Mouse (Mus musculus) cortical plate, adult 2 months (tissue): ENCODE measurements around the gene Enpp6. TPM values are rescaled to one million over a fixed set of nuclear protein-coding genes. Genes with fewer than 3 reads are reported as not detected.

ENCODE experiments used
- H3K27ac ChIP-seq: fragments of 200-500 bp; 2 replicates; pipeline ENCODE4 v1.5.1; 2012; ENCODE audit warnings: low read length, control low read depth, inconsistent platforms; ENCODE audit not compliant: insufficient read depth
- H3K4me1 ChIP-seq: fragments of 200-500 bp; 2 replicates; pipeline ENCODE4 v1.6.1; 2011; ENCODE audit warnings: low read length; ENCODE audit not compliant: control insufficient read depth, insufficient read depth
- H3K4me3 ChIP-seq: fragments of 200-500 bp; 2 replicates; pipeline ENCODE4 v1.5.1; 2011; ENCODE audit warnings: mild to moderate bottlenecking, low read length, control low read depth; ENCODE audit not compliant: insufficient read depth
- CTCF ChIP-seq: fragments of 200-500 bp; IDR thresholded peaks from 2 replicates; pipeline ENCODE4 v1.5.1; 2011; ENCODE audit warnings: mild to moderate bottlenecking, control low read depth, low read length; ENCODE audit not compliant: insufficient read depth; ENCODE audit errors: extremely low read depth
- POLR2A ChIP-seq: fragments of 200-500 bp; IDR thresholded peaks from 2 replicates; pipeline ENCODE4 v1.6.1; 2011; ENCODE audit warnings: mild to moderate bottlenecking, low read length, control low read depth; ENCODE audit not compliant: insufficient read depth; ENCODE audit errors: extremely low read depth
- polyA plus RNA-seq: library from polyadenylated mRNA; depleted of rRNA; stranded (reverse); fragments of >200 nt; gene quantifications from 2 replicates; pipeline ENCODE4 v1.2.3, GENCODE M21; 2012

The Enpp6 gene
- polyA plus RNA-seq, 1 experiment = 14.4 TPM

DNA sequence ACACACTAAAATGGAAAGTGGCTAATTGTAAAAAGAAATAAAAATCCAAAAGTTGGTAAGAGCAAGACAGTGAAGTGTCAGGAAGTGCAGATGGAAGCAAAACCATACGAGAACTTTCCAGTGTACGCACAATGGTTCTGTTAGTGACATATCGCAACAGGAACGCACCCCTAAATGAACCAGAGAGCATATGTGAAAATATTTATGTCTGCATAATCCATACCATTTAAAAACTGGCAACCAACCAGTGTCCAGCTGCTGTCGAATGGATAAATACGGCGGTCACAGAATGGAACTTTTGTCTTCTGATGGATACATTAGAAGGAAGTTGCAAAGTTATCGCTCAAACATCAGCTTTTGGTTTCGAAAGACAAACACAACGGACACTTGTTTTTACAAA is 61.9 kb downstream of the Enpp6 start:
- Histone ChIP-seq H3K27ac (no peak overlapping the region), H3K4me3 (no peak overlapping the region), H3K4me1 (no peaks in the 10 kb centered on the region)
- TF ChIP-seq CTCF (no peak), POLR2A (no peak)

DNA sequence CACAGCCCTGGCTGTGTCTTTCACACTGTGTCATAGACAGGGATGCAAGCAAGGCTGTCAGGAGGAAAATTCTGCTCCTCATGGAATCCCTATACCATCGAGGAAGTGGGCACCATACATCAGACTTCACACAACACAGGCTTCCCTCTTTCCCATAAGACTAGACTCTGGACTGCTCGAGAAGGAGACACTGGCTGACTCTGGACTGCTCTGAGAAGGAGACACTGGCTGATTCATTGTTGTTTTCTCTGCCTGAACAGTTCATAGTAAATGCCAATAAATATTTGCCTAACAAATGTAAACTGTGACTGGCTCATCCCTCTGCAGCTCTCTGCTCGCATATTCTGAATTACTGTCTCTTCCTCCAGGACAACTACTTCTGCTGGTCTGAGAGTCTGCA is 66.0 kb downstream of the Enpp6 start:
- H3K27ac ChIP-seq = no peak overlapping the region
- H3K4me1 ChIP-seq = no peaks in the 10 kb centered on the region
- H3K4me3 ChIP-seq = no peak overlapping the region
- TF ChIP-seq POLR2A = no peak
- no peak for TF ChIP-seq CTCF

DNA sequence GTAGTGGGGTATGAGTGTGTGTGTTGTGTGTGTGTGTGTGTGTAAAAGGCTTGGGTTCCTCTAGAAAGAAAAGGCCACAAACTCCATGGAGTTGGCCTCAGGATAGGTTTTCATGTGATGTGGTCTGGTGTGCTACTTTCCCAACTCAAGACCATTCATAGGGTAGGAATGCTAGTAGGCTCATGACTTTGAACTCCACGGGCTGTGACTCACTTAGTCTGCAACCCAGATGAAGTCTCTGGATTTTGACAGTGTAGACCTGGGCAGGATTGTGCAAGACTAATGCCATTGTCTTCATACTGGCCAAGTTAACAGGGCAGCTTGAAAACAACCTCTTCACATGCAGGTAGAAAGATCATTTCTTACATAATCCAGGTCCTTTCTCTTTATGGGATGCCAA is 69.4 kb downstream of the Enpp6 start:
- Histone ChIP-seq H3K4me3 (no peak overlapping the region), H3K4me1 (no peaks in the 10 kb centered on the region), H3K27ac (no peak overlapping the region)
- TF ChIP-seq POLR2A (no peak), CTCF (no peak)

DNA sequence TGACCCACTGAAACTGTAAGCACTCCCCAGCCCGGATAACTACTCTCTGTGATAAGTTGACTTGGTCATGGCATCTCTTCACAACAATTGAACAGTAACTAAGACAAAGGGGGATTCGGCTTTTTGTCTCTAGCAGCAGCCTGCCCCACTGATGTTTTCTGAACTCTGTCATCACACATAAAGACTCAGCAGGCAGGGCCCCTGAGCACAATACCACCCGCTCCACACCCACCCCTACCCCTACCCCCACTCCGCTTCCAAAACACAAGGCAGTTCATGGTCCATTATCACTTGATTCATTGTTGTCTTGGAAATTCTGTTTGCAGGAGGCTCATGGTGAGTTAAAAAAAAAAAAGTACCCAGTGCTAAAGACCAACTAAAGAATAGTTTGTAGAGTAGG is 71.8 kb downstream of the Enpp6 start:
- Histone ChIP-seq H3K4me3 (no peak overlapping the region), H3K27ac (no peak overlapping the region), H3K4me1 (no peaks in the 10 kb centered on the region)
- TF ChIP-seq CTCF (no peak), POLR2A (no peak)

- Histone ChIP-seq H3K4me3 (no peak overlapping the region), H3K4me1 (no peaks in the 10 kb centered on the region), H3K27ac (no peak overlapping the region)
- no peak for TF ChIP-seq CTCF
- no peak for TF ChIP-seq POLR2A
Observed at GRCm38 (mm10) chr8:47058971-47059370, 72.3 kb downstream of the Enpp6 start.

DNA sequence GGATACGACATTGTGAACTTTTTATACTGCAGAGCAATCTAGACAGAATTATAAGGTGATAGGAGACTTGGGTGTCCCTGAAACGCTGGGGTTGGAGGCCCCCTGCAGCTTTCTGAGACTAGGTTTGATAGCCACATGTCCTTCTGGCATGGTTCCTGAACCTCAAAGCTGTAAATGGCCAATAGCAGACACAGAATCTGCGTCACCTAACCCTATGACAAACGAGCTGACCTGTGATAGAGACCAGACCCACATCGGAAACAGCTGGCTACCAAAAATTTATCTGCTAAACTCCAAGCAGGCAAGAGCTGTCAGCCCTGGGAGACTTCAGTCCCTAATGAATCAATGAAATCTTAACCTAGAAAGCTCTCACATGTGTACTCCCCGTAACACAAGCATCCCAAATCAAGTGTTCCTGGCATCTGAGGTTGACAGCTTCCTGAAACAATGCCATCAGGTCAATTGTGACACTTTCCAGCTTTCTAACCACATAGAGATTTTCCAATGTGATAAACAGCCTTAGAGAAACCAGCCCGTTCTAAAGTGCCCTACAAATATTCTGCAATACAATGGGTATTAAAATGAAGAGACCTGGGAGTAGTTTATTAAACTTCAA is 74.5 kb downstream of the Enpp6 start:
- H3K4me3 ChIP-seq = no peak overlapping the region
- no peaks in the 10 kb centered on the region for H3K4me1 ChIP-seq
- no peak overlapping the region for H3K27ac ChIP-seq
- no peak for TF ChIP-seq POLR2A
- no peak for TF ChIP-seq CTCF

DNA sequence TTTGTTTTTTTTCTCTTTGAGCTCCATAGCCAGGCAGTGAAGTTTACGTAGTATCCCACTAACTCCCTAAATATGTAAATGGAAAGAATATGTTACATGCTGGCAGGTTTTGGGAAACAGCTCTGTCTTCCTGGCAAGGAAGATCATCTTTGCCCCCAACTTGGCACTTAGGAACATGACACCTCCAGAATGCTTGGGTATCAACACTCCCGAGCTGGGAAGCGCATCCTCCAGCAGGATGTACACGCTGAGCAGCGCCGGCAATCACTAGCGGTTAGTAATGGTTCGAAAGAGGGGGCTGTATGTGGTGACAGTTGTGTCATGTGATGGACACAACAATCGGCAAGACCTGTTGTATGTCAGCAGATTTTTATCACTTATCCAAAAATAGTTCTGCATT is 80.4 kb downstream of the Enpp6 start:
- Histone ChIP-seq H3K4me3 (no peak overlapping the region), H3K27ac (no peak overlapping the region), H3K4me1 (no peaks in the 10 kb centered on the region)
- TF ChIP-seq POLR2A = no peak
- TF ChIP-seq CTCF = no peak

DNA sequence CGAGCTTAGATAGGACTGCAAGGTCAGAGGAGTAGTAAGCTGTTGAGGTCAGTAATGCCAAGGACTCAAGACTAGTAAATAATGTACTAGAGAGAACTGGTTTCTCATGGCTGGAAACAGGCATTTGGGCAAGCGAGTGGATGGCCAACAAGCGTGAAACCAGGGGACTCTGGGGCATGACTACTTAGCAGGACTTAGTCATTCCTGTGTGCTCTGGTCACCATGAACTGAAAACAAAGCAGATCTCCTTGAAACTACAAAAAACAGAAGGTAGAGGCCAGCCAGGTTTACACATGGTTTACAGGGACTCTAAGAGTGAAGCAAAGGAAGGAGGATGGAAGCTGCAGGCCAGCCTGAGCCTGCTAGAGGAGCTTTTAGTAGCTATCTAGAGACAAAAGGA is 82.9 kb downstream of the Enpp6 start:
- Histone ChIP-seq H3K4me1 (no peaks in the 10 kb centered on the region), H3K4me3 (no peak overlapping the region), H3K27ac (no peak overlapping the region)
- no peak for TF ChIP-seq CTCF

DNA sequence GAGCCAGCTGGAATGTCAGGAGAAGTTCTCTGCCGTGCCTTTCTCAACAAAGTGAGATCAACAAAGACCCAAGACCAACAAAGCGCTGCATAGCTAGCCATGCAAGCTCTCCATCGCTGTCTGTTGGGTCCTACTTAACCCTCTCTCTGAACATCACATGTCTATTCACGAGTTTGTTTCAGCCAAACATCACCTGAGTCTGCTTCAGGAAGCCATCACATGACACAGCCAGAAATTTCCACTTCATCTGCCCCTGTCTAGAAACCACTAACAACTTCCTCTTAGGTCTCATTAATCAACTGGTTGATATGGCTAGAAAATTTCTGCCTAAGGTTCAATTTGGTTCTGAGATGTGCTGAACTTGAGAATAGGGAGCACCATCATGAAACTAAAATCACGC is 85.3 kb downstream of the Enpp6 start:
- TF ChIP-seq CTCF = no peak
- no peak for TF ChIP-seq POLR2A
- Histone ChIP-seq H3K4me3 (no peak overlapping the region), H3K27ac (no peak overlapping the region), H3K4me1 (no peaks in the 10 kb centered on the region)

GRCm38 (mm10) chr8:47075941-47076555 is 89.4 kb downstream of the Enpp6 start:
- Histone ChIP-seq H3K4me1 (no peaks in the 10 kb centered on the region), H3K4me3 (no peak overlapping the region), H3K27ac (no peak overlapping the region)
- no peak for TF ChIP-seq CTCF
- TF ChIP-seq POLR2A = no peak

- Histone ChIP-seq H3K4me3 (no peak overlapping the region), H3K27ac (no peak overlapping the region), H3K4me1 (peaks cover 1% of the 10 kb centered on the region; the same call in 1 of the 2 replicates)
- TF ChIP-seq POLR2A = no peak
- TF ChIP-seq CTCF = no peak
Observed at GRCm38 (mm10) chr8:47080037-47080436, 93.3 kb downstream of the Enpp6 start.
